Mouse (Mus musculus) kidney, adult 9 months (tissue): ENCODE data around the gene Sulf2.
"Not testable (repeated sequence)": the region's sequence is repeated elsewhere in the genome, so short reads cannot be mapped to it uniquely, and the experiment has no call there.

Experiments
- DNase-seq: peaks from one replicate; pipeline ENCODE4 v3.0.0; 2022

Sulf2 gene

DNA sequence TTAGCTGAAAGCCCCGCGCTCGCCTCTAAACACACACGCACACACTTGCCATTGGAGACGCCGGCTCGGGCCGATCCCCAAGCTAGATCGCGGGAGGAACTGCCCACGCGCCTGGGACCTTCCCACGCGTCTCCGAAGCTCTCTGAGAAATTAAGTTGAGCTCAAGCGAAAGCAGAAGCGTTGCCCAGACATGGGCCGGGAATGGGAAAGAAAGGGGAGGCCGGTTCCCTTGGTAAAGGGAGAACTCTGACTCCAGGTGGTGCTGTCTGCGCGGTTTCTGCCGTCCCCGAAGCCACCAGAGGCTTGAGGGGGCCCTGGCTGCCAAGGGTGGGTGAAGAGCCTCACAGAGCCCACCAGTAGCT is at the start of gene Sulf2:
Gene Sulf2 (minus strand): TSS at position 210 of the 362 bp plus-strand sequence.
- peak; percentile 79 for DNase-seq

GRCm38 (mm10) chr2:166204174-166204573 is 48.7 kb upstream of the Sulf2 start:
- DNase-seq, result no peak

DNA sequence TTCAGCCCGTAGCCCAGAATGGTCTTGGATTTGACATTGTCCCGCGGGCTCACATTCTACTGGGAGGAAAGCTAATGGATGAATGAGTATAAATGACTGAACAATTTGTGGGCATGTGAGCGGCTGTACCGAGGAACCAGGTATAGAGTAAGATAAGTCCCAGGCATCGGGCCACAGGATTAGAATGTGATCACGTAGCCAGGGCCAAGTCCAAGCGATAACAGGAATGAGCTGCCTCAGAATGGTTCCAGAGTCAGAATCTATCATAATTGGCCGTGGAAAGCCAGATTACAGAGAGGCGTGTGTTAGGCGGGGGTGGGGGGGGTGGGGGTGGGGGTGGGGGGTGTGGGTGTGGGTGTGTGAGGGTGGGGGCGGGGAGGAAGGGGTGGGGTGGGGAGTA is 48.2 kb upstream of the Sulf2 start:
- DNase-seq, result no peak

DNA sequence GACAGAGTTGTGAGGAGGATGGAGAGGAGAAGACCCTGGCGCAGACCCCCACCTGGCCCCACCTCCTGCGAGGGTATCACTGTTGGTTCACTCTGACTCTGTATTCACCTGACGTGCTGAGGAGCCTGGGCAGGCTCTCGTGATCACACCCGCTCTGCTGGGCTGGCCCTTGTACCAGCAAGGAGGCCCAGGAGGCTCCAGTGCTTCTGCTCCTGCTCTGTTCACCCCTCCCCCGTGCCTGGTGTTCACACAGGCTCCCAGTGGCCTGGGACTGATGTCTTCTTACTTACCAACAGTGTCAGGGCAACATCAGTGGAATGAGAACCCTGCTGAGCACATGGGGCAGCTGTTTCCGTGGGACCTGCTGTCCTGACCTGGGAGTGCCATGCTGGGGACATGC is 42.5 kb upstream of the Sulf2 start:
- DNase-seq, result no peak

GRCm38 (mm10) chr2:166197064-166197463 is 41.6 kb upstream of the Sulf2 start:
- peak; percentile 60 for DNase-seq

- no peak for DNase-seq
These were observed 40.8 kb upstream of the Sulf2 start for GRCm38 (mm10) chr2:166196080-166196786.

GRCm38 (mm10) chr2:166195041-166195440 is 39.6 kb upstream of the Sulf2 start:
- peak; percentile 44 for DNase-seq

GRCm38 (mm10) chr2:166194112-166194758 is 38.8 kb upstream of the Sulf2 start:
- peak; percentile 94 for DNase-seq

DNA sequence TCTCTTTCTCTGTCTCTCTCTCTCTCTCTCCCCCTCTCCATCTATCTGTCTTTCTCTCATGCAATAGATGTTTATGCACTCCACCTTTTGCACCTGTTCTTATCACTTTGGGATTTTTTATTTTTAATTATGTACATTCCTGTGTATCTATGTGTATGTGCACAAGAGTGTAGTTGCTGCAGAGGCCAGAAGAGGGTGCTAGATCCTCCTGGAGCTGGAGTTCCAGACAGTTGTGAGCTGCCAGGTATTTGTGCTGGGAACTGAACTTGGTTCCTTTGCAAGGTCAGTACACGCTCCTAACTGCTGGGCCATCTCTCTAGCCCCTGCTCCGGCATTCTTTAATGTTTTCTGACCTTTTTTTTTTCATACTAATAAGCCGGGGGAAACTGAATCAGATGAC is 38.0 kb upstream of the Sulf2 start:
- no peak for DNase-seq

GRCm38 (mm10) chr2:166190816-166191215 is 35.4 kb upstream of the Sulf2 start:
- peak; percentile 93 for DNase-seq

- no peak for DNase-seq
These were observed 33.7 kb upstream of the Sulf2 start for GRCm38 (mm10) chr2:166189191-166189590.

- not testable (repeated sequence) for DNase-seq
These were observed 32.5 kb upstream of the Sulf2 start for GRCm38 (mm10) chr2:166187874-166188453.

DNA sequence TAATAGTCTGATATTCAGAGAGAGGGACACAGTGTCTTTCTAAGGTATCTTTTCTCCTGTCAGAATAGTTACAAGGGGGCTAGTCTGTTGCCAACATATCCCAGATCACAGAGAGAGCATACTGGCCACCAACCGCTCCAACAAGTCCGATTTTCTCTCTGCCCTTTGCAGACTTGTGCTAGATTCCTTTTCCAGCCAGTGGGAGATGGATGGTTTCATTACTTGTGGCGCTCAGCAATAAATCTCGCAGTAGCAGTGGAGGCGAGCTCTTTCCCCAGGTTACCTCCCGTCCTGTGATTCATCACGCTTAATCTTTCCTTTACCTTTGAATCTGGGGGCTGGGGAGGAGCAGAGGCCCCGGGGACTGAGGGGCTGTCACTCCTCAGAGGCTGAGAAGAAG is 31.9 kb upstream of the Sulf2 start:
- DNase-seq, result not testable (repeated sequence)

DNA sequence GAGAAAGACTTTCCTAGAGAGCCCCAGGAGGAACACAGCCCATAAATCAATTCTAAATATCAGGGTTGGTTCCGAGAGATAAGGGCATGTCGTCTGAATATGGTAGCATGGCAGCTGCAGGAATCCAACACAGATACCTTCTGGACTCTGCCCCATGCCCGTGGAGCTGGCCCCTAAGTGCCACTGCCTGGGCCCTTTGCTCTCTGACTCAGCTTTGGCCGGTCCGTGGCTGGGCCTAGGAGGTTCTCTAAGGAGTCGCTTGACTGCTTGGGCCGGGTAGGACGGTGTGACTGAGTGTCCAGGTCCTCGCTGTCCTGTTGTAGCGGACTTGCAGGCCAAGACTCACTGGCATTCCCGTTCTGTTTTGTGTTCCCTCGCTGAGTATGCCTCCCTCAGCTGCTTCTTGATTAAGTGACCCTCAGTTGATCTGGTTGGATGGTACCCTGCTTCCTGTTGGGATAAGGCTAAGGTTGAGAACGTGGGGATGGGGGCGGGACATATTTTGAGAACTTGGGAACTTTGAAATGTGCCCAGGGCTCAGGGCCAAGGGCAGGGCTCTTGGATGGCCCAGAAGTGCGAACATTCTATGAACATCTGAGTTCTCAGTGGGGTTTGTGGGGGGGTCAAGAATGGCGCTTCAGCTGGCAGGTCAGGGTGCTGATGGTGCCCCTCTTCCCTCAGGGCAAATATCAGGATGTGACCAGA is 30.9 kb upstream of the Sulf2 start:
- peak; percentile 80 for DNase-seq

GRCm38 (mm10) chr2:166185768-166186167 is 30.3 kb upstream of the Sulf2 start:
- no peak for DNase-seq

DNA sequence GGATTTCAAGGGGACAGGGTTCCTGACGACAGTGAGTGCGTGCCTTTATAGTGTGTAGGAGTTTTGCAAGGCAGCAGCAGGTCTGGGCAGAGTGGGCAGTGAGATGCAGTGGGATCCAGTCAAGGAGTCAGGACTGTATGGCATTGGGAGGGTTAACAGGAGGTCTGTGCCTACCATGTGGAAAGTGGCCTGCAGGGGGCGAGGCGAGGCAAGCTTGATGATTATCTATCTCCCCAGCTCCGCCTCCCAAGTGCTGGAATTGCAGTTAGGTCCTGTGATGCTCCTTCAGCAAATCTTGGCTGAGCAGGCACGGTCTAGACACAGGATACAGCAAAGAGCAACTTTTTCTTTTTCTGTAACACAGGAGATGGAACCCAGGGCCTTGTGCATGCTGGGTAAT is 29.0 kb upstream of the Sulf2 start:
- DNase-seq, result peak; percentile 36

- no peak for DNase-seq
These were observed 26.7 kb upstream of the Sulf2 start for GRCm38 (mm10) chr2:166182009-166182685.

GRCm38 (mm10) chr2:166180744-166181508 is 25.5 kb upstream of the Sulf2 start:
- DNase-seq, result peak; percentile 73

GRCm38 (mm10) chr2:166180136-166180649 is 24.7 kb upstream of the Sulf2 start:
- no peak for DNase-seq

- DNase-seq, result peak; percentile 48
These were observed 24.1 kb upstream of the Sulf2 start for GRCm38 (mm10) chr2:166179457-166180101.

DNA sequence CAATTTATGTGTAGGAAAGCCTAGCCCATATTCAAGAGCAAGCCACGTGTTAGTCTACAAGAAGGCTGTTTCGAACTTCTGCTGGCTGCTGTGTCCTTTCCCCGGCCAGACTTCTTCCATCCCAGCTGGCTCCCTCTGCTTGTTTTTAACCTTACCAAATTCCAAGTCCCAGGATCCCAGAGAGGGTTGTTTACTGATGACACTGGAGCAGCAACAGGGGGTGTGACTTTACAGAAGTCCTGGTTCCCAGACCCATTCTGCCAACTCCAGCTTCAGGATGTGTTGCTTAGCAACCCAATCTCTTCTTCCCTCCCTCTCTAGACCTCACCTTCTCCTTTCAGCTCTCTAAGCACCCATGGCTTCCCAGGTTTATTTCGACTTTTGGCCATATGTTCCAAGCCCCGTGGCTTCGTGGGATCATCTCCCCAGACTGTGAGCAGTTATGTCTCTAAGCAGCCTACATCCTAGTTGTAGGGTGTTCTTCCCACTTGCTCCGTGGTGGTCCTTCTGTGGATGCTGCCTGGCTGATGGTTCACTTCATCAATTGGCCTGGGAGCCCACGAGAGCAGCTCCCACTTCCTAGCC is 20.2 kb upstream of the Sulf2 start:
- no peak for DNase-seq
